Mouse (Mus musculus) lung, embryonic 16.5 days (tissue): Measurements from ENCODE around the gene Arhgap23. TPM values are rescaled to one million over a fixed set of nuclear protein-coding genes. Genes with fewer than 3 reads are reported as not detected.

Experiments used
- ATAC-seq: fragments of 200-750 bp; cut with Nextera tagmentation; 2 replicates; pipeline ENCODE4 v1.8.0; 2017; ENCODE audit warnings: low read depth, mild to moderate bottlenecking, moderate library complexity
- H3K27ac ChIP-seq: fragments of 300-500 bp; sonication (generic); 2 replicates; pipeline ENCODE4 v1.5.1; 2014; ENCODE audit warnings: mild to moderate bottlenecking, control low read depth, low read length
- H3K27me3 ChIP-seq: fragments of 300-500 bp; sonication (generic); 2 replicates; pipeline ENCODE4 v1.6.1; 2014; ENCODE audit warnings: low read depth, low read length, mixed read lengths; ENCODE audit not compliant: control insufficient read depth, insufficient read depth
- H3K36me3 ChIP-seq: fragments of 300-500 bp; sonication (generic); 2 replicates; pipeline ENCODE4 v1.6.1; 2014; ENCODE audit warnings: low read length; ENCODE audit not compliant: control insufficient read depth, insufficient read depth
- H3K4me1 ChIP-seq: fragments of 300-500 bp; sonication (generic); replicated peaks from 2 replicates; pipeline ENCODE4 v1.6.1; 2014; ENCODE audit warnings: low read length, mixed read lengths; ENCODE audit not compliant: control insufficient read depth, insufficient read depth
- H3K4me2 ChIP-seq: fragments of 300-500 bp; sonication (generic); 2 replicates; pipeline ENCODE4 v1.6.1; 2014; ENCODE audit warnings: low read depth, low read length, control low read depth
- H3K4me3 ChIP-seq: fragments of 300-500 bp; sonication (generic); 2 replicates; pipeline ENCODE4 v1.5.1; 2014; ENCODE audit warnings: mild to moderate bottlenecking, low read length, control low read depth
- H3K9ac ChIP-seq: fragments of 300-500 bp; sonication (generic); 2 replicates; pipeline ENCODE4 v1.6.1; 2014; ENCODE audit warnings: low read length, control low read depth
- H3K9me3 ChIP-seq: fragments of 300-500 bp; sonication (generic); 2 replicates; pipeline ENCODE4 v1.6.1; 2016; ENCODE audit warnings: low read length; ENCODE audit not compliant: control insufficient read depth
- WGBS: fragments of 180-500 bp; shearing (Covaris S2); extraction: QIAGEN DNeasy Blood & Tissue Kit; methylation state at CpG from one replicate; pipeline ENCODE4 v1.1.7; 2014; 5-methylcytosine and 5-hydroxymethylcytosine counted together
- polyA plus RNA-seq: library from polyadenylated mRNA; unstranded; fragments of >200 nt; fragmentation: Nextera tagmentation; extraction: Ambion mirVana; gene quantifications from 2 replicates; pipeline ENCODE4 v1.2.1, GENCODE M21; 2015

Gene Arhgap23
- polyA plus RNA-seq, 1 experiment from 2014 or later: 5.2 TPM

DNA sequence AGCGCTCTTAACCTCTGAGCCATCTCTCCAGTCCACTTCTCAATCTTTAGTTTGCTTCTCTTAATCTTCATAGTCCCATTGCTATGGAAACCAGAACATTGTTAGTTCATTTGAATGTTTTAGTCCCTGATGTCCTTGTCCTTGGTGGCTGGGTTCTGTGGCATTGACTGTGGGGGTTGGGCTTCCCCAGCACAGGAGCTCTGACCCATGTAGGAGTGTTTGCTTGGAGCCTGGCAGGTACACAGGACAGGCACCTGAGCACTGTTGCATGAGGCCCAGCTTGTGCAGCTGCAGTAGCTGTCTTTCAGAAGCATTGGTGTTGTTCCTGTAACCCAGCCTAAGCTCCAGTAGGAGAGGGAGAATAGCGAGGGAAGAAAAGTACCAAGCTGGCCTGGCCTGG, 27.5 kb upstream of the Arhgap23 start:
- no peaks in the 10 kb centered on the region for H3K9me3 ChIP-seq
- H3K4me2 ChIP-seq: no peak overlapping the region
- ATAC-seq: no peak
- WGBS: 98% methylated on average over 2 of the region's 2 CpGs
- peaks cover 11% of the 10 kb centered on the region for H3K4me1 ChIP-seq
- peaks cover 21% of the 10 kb centered on the region for H3K36me3 ChIP-seq
- no peak overlapping the region for H3K27ac ChIP-seq
- H3K27me3 ChIP-seq: no peaks in the 10 kb centered on the region
- no peak overlapping the region for H3K9ac ChIP-seq
- H3K4me3 ChIP-seq: no peak overlapping the region

DNA sequence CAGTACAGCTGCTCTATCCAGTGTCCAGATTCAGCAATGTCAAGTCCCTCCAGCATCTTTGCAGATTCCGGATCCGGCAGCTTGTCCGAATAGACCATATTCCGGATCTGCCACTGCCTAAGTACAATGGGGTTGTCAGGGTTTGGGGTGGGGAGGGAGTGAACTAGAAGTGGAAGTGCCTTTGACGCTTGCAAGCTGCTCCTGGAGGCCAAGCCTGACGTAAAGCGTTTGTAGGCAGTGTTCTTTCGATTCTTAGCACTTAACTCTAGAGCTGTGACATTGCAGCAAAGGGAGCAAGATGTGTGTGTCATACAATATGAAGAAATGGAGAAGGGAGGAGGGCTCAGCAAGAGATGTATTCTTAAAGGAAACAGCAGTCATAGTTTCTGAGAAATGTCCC, 26.2 kb upstream of the Arhgap23 start:
- H3K36me3 ChIP-seq: peaks cover 19% of the 10 kb centered on the region
- no peak overlapping the region for H3K4me3 ChIP-seq
- no peak overlapping the region for H3K27ac ChIP-seq
- no peak overlapping the region for H3K4me2 ChIP-seq
- H3K27me3 ChIP-seq: no peaks in the 10 kb centered on the region
- ATAC-seq: peak; percentile 61; the same call in 1 of the 2 replicates
- no peaks in the 10 kb centered on the region for H3K9me3 ChIP-seq
- peaks cover 11% of the 10 kb centered on the region for H3K4me1 ChIP-seq
- WGBS: 73% methylated on average over 8 of the region's 8 CpGs
- no peak overlapping the region for H3K9ac ChIP-seq

DNA sequence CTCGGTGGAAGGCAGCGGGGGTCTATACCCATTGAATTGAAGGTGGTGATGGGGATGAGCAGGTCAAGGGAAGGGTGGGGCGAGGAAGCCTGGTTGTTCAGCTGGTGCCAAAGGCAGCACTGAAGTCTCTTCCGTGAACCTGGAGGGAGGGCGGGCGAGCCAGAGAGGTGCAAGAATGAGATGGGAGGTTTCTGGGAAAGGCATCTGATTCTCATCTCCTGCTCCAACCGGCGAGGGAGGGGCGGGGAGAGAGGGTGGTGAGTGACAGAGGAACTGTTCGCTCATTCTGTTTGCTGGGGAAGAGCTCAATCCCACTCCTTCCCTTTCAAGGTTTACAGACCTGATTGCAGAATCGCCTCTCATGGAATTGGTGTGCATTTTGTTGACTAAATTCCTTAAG, 21.7 kb upstream of the Arhgap23 start:
- Histone ChIP-seq H3K27ac (no peak overlapping the region), H3K9ac (no peak overlapping the region), H3K4me2 (no peak overlapping the region), H3K4me1 (peaks cover 11% of the 10 kb centered on the region), H3K4me3 (no peak overlapping the region), H3K9me3 (no peaks in the 10 kb centered on the region), H3K36me3 (peaks cover 17% of the 10 kb centered on the region), H3K27me3 (no peaks in the 10 kb centered on the region)
- WGBS: 61% methylated on average over 11 of the region's 11 CpGs
- ATAC-seq: no peak

- Histone ChIP-seq H3K9me3 (no peaks in the 10 kb centered on the region), H3K4me2 (no peak overlapping the region), H3K36me3 (peaks cover 17% of the 10 kb centered on the region), H3K4me1 (peaks cover 11% of the 10 kb centered on the region), H3K9ac (no peak overlapping the region), H3K27ac (no peak overlapping the region), H3K27me3 (no peaks in the 10 kb centered on the region), H3K4me3 (no peak overlapping the region)
- WGBS: 75% methylated on average over 11 of the region's 11 CpGs
- ATAC-seq: no peak
Measured at GRCm38 (mm10) chr11:97394146-97394545, 21.2 kb upstream of the Arhgap23 start.

GRCm38 (mm10) chr11:97398506-97398905, 16.8 kb upstream of the Arhgap23 start:
- no peak overlapping the region for H3K4me3 ChIP-seq
- WGBS: 64% methylated on average over 2 of the region's 2 CpGs
- no peak overlapping the region for H3K27ac ChIP-seq
- no peaks in the 10 kb centered on the region for H3K36me3 ChIP-seq
- H3K9me3 ChIP-seq: no peaks in the 10 kb centered on the region
- H3K27me3 ChIP-seq: no peaks in the 10 kb centered on the region; the same call in 1 of the 2 replicates
- H3K4me1 ChIP-seq: peaks cover 8% of the 10 kb centered on the region
- no peak overlapping the region for H3K9ac ChIP-seq
- H3K4me2 ChIP-seq: no peak overlapping the region
- ATAC-seq: no peak

DNA sequence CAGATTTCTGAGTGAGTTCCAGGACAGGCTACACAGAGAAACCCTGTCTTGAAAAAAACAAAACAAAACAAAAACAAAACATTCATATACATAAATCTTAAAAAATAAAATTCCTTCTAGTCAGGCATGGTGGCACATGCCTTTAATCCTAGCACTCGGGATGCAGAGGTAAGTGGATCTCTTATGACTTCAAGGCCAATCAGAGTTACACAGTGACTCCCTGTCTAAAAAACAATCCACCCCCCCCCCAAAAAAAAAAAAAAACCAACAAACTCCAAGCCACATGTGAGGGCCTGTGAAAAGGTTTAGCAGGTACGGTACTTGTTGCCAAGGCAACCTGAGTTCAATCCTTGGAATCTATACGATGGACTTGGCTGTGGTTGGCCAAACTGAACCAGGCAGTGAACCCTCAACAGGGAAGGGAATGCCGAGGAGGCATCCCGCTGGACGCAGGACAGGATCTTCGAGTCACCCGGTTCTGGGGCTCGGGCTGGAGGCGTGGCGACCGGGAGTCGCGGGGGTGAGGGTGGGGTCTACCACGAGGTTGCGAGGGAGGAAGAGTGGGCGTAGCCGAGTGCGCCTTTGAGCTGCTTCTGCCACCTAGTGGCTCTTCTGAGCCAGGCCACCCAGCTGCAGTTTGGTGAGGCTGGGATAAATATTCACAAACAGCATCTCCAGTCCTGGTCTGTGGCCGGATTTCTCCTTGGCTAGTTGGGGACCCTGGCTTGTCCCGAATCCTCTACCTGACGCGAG, 15.2 kb upstream of the Arhgap23 start:
- Histone ChIP-seq H3K4me1 (peaks cover 14% of the 10 kb centered on the region), H3K9ac (0 out of 2 replicates have a peak overlapping the region, but pooled peaks have one; percentile 39), H3K27ac (no peak overlapping the region), H3K4me3 (peak overlapping the region; percentile 46), H3K36me3 (no peaks in the 10 kb centered on the region), H3K9me3 (no peaks in the 10 kb centered on the region), H3K27me3 (no peaks in the 10 kb centered on the region; the same call in 1 of the 2 replicates), H3K4me2 (peak overlapping the region; percentile 77)
- ATAC-seq: peak; percentile 73
- 3% methylated on average over 23 of the region's 23 CpGs for WGBS

GRCm38 (mm10) chr11:97401082-97401481, 14.3 kb upstream of the Arhgap23 start:
- Histone ChIP-seq H3K27ac (no peak overlapping the region), H3K4me2 (no peak overlapping the region), H3K36me3 (no peaks in the 10 kb centered on the region), H3K9me3 (no peaks in the 10 kb centered on the region), H3K4me3 (no peak overlapping the region), H3K9ac (no peak overlapping the region), H3K4me1 (peaks cover 24% of the 10 kb centered on the region), H3K27me3 (peaks cover 3% of the 10 kb centered on the region; the same call in 1 of the 2 replicates)
- WGBS: 9% methylated on average over 6 of the region's 6 CpGs
- no peak for ATAC-seq

- Histone ChIP-seq H3K9me3 (no peaks in the 10 kb centered on the region), H3K9ac (no peak overlapping the region), H3K36me3 (no peaks in the 10 kb centered on the region), H3K4me1 (peaks cover 30% of the 10 kb centered on the region), H3K4me3 (no peak overlapping the region), H3K4me2 (no peak overlapping the region), H3K27me3 (peaks cover 3% of the 10 kb centered on the region; the same call in 1 of the 2 replicates), H3K27ac (no peak overlapping the region)
- 65% methylated on average over 3 of the region's 3 CpGs for WGBS
- no peak for ATAC-seq
Measured at GRCm38 (mm10) chr11:97401686-97402435, 13.5 kb upstream of the Arhgap23 start.

GRCm38 (mm10) chr11:97402746-97403145, 12.6 kb upstream of the Arhgap23 start:
- H3K4me2 ChIP-seq: no peak overlapping the region
- H3K9ac ChIP-seq: no peak overlapping the region
- H3K9me3 ChIP-seq: no peaks in the 10 kb centered on the region
- ATAC-seq: no peak
- H3K27me3 ChIP-seq: peaks cover 3% of the 10 kb centered on the region; the same call in 1 of the 2 replicates
- no peak overlapping the region for H3K27ac ChIP-seq
- WGBS: 30% methylated on average over 2 of the region's 2 CpGs
- no peak overlapping the region for H3K4me3 ChIP-seq
- no peaks in the 10 kb centered on the region for H3K36me3 ChIP-seq
- H3K4me1 ChIP-seq: peaks cover 30% of the 10 kb centered on the region
